Mouse (Mus musculus) urinary bladder, postnatal 25 days (tissue): ENCODE results near the gene Tspan7.

Experiments used
- DNase-seq: peaks from one replicate; pipeline ENCODE4 v3.0.0; 2022; ENCODE audit warnings: low spot score

The Tspan7 gene

DNA sequence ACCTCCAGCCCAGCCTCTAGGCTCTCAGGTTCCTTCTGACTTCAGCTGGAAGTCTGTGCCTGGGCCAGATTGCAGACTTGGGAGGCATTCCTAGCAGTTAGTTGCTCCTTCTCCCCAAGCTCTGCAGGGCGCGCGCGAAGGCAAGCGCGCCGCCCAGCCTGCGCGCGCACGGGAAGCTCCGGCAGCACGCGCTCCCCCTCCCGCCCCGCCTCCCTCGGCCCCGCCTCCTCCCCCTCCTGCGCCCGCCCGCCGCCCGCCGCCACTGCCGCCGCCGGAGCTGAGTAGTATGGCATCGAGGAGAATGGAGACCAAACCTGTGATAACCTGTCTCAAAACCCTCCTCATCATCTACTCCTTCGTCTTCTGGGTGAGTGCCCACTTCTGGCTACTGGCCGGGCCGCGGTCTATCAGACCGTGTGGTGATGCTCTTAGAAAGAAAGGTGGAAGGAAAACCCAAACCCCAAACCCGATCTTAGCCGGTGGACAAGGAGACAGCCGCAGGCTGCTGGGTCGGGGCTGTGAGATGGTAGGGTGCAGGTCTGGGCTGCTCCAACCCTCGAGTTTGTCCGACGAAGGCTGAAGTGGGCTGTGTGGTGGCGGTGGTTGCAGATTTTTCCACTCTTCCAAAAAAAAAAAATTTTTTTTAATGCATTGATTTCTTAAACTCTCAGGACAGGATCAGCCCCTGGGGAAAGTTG lies at the start of gene Tspan7:
Gene Tspan7 (plus strand): TSS at position 287 of the 698 bp plus-strand sequence.
- peak; percentile 48 for DNase-seq

DNA sequence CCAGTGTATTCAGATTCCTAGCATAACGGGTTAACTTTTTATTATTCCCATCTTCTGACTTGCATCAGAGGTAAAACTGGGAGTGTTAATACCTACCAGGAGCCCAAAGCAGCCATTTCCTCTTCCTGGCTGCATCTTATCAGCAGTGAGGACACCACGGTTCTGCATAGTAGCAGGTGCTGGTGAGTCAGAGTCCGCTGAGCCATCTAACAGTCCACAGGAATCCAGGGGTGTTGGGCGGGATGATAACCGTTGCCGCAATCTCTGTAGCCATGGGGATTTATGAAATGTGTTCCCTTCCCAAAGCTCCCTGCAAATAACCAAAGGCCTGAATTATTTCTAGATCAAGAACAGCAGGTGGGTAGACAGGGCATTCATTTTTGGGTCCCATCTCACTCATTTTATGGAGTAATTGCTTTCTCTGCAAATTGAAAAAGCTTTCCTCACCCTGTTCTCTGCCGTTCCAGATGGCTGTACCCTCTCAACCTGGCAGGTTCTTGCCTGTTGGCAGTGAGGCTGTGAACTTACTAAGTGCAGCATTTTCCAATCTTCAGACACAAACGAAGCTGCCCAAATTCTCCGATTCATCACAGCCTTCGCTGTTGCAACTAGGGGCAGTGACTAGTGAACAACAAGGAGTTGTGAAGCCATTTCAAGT lies 35.5 kb upstream of the Tspan7 start:
- no peak for DNase-seq

DNA sequence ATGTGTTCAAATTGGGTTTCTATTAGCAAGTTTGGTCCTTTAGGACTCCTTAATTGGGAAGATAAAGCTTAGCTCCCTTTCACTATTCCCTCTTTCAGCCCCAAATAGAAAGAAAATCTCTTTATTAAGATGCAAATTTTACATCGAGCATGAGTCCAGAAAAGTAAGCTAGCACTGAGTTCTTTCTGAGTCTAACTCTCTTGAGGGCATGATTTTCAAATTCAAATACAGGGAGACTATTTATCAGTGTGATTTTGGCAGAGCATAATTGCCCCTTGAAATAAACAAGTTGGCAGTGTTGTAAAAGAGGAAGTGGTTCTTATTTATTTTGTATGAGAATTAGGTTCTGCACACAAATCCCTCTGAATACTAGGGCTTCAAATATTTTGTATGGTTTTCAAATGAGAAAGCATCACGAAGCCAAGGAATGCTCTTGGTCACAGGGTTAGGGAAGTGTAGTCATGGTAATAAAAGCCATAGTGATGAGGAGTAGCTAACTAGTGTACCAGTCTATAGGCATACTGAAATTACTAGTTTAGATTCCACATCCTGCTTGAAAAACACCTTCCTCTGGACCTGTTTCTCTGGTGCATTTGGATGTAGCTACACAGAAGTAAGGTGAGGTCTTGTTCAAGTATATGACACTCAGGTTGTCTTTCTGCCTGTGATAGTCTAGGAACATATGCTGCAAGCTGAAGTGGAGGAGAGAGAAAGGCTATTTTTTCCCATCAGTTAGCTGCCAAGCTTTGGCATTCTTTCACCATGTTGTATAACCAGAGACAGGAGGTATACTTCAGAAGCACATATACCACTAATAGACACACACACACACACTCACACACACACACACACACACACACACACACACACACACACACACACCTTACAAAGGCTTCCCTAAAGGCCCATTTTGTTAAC lies 34.6 kb upstream of the Tspan7 start:
- no peak for DNase-seq

DNA sequence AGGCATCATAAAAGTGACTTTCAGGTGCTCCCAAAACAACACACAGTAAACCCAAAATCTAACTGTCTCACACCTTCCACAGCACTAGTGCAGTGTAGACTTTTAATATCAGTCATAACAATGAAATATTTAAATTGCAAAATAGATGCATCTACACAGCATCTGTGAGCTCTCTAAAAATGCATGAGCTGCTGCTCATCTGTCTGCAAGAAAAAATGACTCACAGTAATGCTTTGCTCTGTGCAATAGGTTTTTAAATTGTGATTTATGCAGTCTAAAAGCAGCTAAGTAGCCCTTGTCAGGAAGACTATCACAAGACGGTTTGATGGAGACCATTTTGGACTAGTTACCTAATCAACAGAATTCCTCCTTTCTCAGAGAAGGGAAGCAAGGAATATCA lies 31.2 kb upstream of the Tspan7 start:
- DNase-seq = no peak

DNA sequence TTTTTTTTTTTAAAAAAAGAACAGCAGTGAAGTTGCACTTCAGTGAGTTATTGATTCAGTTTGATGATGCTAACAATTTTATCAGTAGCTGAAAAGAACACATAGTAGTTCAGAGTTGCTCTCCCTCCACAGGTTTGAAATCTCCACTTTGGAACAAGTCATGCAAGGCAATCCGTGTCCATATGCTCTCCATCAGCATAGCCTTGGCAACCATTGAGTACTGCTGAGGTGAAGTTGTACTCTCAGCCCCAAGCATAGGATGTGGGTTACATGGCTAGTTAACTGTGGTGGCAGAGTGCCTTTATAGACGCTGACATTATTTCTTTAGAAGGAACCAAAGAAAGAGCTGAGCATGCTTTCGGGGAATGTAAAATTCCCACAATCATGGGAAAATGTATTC lies 27.7 kb upstream of the Tspan7 start:
- DNase-seq = no peak

DNA sequence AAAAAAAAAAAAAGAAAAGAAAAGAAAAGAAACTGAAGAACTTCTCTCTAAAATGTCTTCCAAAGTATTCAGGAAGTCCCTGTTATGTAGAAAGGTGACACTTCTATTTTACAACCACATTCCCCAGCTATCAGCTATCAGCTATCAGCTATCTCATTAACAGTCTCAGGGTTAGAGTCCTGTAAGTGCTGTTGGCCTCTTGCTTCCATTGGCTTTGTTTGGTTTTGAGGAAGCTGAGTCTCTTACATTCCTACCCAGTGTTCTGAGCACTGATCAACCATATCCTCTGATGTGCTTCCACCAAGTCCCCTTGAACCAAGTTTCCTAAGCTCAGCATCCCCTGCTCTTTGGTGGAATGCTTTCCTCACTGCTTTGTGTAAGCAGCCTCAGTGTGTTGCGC lies 7.9 kb upstream of the Tspan7 start:
- DNase-seq = no peak

DNA sequence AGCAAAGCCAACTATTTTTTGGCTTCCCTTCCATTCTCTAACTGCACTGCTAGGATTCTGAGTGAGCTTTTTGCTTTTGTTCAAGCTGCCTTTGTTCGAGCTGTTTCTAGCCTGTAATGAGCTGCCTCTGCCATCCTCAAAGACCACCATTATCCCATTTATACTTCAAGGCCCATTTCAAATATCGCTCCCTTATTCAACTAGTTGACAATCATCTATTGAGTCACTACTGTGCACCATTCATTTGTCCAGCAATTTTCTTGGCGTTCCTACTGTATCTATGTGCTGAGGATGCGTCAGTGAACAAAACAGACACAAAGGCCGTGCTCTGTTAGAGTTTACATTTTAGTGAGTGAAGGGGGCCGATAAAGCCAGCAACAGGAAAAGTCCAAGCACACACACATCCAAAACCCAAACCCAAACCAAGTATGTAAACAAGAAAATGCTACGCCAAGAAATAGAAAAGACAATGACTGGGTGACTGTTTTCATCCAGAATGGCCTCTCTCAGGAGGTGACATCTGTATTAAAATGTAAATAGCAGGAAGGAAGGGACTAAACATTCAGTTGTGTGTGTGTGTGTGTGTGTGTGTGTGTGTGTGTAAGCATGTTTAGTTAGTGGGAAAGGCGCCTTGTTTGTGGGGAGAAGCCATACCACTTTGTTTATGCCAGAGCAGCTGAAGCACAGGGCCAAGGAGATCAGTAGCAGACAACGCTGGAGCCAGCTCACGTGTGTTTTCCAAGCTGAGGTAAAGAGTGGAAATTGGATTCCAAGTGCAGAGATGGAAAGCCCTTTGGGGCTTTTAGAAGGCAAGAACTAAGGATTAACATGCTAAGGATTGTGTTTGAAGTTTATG lies 5.7 kb upstream of the Tspan7 start:
- no peak for DNase-seq

DNA sequence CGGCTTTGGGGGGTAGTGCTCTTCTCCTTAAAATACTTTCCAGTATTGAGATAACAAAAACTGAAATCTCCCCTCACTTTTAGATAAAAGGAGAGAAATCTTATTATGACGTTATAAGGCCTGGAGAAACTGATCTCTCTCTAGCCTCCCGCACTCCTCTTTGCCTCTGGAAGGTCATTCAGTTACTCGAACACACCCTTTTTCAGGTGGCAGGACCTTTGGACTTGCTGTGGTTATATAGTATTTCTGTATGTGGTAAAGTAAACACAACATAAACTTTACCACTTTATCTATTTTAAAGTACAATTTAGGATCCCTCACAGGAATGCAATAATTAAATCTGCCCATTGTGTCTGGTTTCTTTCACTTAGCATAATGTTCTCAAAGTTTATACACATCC lies 5.0 kb upstream of the Tspan7 start:
- DNase-seq = no peak

DNA sequence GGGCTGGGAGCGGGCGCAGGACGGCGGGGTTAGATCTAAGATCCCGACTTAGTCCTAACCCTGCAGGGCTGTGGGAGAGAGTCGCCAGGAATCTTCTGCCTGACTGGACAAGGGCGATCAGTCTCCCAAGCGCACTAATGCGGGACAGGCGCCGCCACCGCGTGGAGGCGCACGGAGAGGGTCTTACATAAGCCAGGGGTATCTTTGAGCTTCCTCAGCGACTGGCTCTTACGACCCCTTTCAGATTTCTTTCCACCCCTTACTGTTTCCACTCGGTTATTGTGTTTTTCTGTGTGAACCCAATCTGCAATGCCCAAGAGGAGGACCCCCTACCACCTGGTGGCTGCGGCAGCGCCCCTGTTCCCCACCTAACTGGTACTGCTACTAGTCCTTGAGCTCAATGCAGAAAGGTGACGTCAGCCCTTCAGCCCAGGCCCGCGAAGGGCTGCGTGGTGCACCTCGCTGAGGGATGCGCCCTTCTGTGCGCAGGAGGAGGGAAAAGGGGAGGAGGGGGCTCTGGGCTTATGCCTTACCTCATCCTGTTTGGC lies 780 bp downstream of the Tspan7 start:
- DNase-seq = no peak

DNA sequence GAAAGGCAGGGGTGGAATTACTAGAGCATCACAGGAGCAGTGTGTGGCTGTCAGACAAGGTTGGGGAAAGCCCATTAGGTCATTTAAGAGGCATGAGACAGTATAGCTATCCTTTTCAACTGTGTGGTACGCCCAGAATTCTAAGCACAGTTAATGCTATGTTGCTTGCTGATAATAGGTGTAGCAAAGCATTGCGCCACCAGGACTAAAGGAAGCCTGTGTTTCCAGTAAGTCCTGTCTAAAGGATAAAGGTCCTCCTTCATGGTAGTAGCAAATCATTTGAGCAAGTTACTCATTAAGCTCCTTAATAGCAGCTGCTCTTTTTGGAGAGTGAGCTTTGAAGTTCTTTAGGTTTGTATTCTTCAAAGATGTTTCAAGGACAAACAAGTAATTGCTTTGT lies 13.6 kb downstream of the Tspan7 start:
- DNase-seq = no peak

DNA sequence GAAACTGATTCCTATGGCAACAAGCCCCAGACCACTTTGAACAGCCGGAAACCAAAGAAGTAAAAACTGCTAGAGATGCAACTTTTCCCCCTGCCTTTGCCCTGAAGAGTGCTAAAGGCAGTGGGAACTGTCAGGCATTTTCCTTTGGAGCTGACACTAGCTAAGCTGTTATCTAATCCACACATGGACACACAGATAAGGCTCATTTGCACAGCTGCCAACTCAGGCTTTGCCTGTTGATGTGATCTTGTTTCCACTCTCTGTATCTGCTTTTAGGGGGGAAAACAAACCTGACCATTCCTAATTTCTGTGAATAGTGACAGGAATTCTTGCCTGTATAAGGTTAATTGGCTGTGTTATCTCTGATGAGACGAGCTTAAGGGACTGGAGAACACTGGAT lies 17.7 kb downstream of the Tspan7 start:
- DNase-seq = no peak

DNA sequence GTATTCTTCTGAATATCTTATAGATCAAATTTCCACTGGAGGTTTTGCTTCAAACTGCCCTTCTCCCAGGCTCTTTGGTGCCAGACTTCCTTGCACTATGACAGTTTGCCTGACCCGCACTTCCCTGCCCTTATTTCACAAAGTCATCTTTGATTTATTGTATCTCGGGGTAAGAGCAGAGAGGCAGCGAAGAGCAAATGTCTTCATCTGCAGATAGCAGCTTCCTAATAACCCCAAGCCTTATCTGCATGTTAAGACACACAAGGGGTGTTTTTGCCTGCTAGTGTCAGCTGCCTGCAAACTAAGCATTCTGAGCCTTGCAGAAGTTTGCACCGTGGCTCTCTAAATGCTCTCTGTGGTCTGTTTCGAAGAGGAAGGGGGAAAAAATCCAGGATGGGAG lies 29.5 kb downstream of the Tspan7 start:
- DNase-seq = no peak

DNA sequence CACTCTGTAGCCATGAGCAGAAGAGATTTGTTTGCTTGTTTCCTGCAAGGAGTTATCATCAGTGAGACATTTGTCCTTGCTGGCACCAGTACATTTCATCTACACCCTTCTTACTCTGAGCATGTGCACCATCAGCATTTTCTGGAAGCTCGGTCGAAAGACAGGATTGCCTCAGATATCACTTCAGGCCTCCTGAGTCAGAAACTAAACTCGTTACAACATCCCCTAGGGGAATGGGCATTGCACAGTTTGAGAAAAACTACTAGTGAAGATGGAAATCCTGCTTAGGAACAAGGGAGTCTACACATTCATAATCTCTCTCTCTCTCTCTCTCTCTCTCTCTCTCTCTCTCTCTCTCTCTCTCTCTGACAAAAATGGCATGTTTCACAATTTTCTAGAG lies 30.0 kb downstream of the Tspan7 start:
- DNase-seq = no peak

DNA sequence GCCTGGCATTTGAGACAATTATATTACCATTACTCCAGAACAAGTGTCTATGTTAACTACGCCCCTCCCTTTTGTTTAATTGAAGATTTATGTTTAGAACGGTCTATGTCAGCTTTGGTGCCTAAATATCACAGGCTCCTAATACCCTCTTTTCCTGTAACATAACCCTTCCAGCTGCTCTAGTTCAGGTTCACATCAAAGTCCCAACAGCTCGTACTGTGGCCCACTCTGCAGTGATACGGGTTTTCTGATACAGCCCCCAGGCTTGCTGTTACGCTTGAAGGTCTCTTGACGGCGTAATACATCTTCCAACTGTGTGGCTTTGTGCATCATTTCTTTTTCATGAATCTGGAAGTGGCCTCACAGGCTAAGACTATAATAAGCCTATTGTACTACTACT lies 31.5 kb downstream of the Tspan7 start:
- no peak for DNase-seq

DNA sequence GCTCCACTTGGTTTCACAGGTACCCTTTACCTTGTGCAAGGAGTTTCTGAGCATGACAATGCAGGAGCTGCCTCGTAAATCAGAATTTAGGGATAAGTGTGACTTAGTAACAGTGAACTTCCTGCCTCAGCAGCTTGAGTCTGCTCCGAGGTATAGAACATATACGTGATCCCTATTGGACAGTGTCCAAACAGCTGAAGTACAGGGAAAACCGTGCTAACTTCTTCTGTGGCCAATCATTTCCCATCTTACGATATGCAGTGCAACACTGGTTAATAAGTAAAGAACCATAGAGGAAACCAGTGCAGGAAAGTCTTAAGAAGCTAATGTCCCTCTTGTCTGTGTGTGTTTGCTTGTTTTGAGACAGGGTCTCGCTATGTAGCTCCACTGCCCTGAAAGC lies 32.0 kb downstream of the Tspan7 start:
- no peak for DNase-seq

DNA sequence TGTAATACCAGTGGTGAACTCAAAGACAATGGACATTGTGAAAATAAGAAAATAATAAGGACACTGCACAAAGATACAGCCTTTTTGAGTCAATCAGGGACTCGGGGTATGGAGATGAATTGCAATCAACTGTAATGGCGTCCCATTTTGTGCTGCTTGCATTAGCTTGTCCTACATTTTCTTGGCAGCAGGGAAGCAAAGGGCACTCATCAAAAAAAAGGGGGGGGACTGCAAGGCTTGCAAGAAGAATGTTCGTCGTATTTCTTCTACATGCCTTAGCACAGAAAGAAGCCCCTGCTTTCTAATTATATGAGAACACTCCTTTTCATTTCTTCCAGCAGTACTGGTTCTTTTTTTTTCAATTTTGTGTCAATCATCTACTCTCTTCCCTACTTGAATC lies 32.8 kb downstream of the Tspan7 start:
- DNase-seq = no peak

DNA sequence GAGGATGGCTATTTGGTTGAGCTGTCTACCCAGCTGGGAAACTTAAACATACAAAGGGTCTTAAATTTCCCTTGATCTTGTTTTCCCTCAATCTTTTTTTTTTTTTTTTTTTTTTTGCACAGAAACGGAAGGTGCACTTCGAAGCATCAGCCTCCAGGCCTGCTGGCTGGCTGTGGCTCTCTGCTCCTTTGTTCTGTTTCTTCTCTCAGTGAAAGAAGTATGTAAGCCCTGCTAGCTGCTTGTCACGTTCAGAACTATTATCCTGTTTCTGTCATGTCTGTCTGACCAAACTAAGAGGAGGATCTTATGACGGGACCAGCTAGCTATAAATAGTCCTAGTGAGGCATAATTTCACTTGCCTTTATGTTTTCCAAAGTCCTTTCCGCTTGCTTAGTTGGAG lies 33.6 kb downstream of the Tspan7 start:
- no peak for DNase-seq

DNA sequence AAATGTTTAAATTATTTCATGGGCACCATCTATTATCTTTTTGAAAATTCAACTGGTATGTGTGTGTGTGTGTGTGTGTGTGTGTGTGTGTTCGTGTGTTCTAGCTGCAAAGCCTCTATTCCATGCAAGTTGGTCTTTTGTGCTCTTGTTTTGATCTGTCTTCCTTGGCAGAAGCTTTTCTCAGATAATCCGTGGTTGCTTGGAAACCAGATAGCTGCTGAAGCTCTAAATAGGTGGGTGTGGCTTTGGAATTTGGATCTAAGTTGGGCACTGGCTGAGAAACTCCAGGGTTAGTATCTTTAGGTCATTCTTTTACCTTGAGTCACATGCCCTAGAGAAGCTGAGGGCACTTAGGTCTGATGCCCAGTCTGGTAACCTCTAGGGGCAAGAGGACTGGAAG lies 50.5 kb downstream of the Tspan7 start:
- no peak for DNase-seq

DNA sequence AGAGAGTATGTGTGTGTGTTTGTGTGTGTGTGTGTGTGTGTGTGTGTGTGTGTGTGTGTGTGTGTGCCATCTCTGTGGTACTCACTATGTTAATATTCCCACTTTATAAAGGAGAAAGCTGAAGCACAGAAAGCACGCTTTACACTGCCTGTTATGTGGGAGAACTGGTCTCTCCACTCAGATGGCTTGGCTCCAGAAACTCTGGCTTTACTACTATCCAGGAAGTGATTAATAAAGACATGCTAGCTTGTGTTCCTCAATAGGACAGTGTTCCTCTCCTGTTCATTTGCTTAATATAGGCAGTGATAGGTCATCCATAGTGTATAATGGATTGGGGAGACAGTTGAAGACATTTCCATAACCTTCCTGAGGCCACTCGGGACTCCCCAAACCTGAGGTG lies 54.1 kb downstream of the Tspan7 start:
- DNase-seq = peak; percentile 11

DNA sequence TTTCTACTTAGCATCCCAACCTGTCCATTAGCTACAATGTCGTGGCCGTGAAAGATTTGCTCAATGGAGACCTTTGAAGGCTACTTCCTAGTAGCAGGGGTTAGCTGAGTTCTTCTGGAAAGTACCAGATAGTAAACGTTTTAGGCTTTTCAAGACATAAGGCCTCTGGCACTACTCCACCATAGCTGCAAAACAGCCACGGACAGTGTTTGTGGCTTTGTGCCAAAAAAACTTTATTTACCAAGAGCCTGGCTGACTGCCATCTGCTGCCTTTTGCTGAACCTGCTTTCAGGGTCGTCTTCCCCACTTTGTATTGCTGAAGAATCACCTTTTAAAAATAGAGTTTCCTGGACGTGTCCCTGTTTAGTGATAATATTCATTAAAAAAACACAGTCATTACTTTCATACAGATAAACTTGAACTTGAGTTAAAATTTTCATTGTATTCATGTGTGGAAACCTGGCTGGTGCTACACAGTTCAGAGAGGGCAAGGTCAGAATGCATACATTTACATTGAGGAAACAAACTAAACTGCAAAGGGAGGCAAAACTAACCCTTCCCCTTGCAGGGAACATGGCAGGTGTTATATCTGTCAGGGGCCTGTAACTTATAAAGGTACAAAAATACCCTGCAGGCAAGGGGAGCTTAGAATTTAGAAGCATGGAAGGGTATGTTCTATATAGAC lies 54.7 kb downstream of the Tspan7 start:
- peak; percentile 6 for DNase-seq

DNA sequence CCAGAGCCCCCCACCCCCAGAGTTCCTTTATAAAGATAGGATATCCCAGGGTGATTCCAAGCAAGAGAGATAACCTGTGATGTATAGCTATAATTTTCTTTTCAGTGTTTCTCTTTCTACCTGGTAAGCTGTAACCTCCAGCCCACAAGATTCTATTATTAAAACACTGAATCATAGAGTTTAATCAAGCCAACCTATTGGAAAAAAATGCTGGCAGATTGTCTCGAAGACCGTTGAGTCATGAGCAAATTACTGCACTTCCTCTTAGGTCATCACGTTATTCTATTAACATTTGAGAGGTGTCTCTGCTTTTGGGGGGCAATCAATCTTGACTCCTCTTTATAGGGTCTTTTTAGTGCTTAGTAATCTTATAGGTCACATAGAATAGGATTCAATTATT lies 61.9 kb downstream of the Tspan7 start:
- no peak for DNase-seq
